11 mouse cellular contexts compared by ENCODE assay signal in the genomic region with DNA sequence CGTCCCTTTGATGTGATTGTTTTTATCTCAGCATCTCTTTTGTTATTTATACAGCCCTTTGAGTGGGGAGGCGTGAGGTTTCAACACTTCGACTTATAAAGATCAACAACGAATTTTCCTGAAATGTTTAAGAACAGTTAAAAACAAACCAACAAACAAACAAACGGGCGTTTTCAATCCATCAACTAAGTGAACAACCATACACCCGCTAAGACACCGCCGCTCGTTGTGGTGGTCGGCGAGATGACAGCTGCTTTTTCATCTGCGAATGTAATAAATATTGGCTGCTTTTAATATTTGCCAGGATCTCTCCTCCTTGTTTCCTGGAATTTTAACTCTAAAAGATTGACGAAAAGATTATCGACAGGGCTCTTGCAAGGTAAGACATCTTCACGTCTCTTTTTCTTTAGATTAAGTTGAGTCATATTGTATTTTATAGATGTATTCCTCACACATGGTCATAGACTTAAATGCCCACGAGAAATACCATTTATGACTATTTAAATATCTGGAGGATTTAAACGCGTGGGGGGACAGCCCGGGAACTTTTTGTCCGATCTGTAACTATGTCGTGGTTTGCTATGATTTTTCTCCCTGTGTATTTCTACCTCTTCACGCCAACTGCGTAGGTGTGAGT. TPM values are rescaled to one million over a fixed set of nuclear protein-coding genes. Genes with fewer than 3 reads are reported as not detected.
A peak's percentile ranks its signal among the peaks of the same experiment; 100 is the strongest.
DNase-seq lines count a peak whose midpoint lies in the region; ATAC-seq and TF ChIP-seq lines count a peak whose summit lies in the region.
"Had no signal": no experiment of that assay in that cellular context is flagged by ENCODE, and none has a peak within 500 bp of the region (broad histone marks: within the 10 kb centered on the region; RNA-seq: fewer than 3 reads in every experiment).

No protein-coding gene starts in this region.

- TF ChIP-seq CTCF in lung, postnatal 0 days (IDR thresholded peaks at IDR 0.05), result no peak
- no peak for TF ChIP-seq CTCF in intestine, postnatal 0 days (IDR thresholded peaks at IDR 0.05; ENCODE audit: low read depth)

- TF ChIP-seq EP300 in lung, postnatal 0 days (IDR thresholded peaks at IDR 0.05), result no peak

- ATAC-seq in lung, postnatal 0 days, result no peak
- ATAC-seq in intestine, postnatal 0 days, result no peak
- no peak for ATAC-seq in stomach, embryonic 15.5 days (ENCODE audit: insufficient read depth, low FRiP score, low read depth)

- H3K4me1 ChIP-seq in lung, postnatal 0 days (ENCODE audit: insufficient read depth, low read depth, low read length), result 0 out of 2 replicates have a peak, but pooled peaks cover 6% of the 10 kb centered on the region
- H3K4me1 ChIP-seq in intestine, postnatal 0 days (replicated peaks; ENCODE audit: control insufficient read depth, insufficient read depth, low read length), result no peaks in the 10 kb centered on the region
- H3K4me1 ChIP-seq in stomach, embryonic 15.5 days, result peaks cover 19% of the 10 kb centered on the region

- WGBS in lung, postnatal 0 days, result 5% methylated on average over 24 of the region's 24 CpGs
- WGBS in intestine, postnatal 0 days, result 4% methylated on average over 24 of the region's 24 CpGs
- WGBS in stomach, embryonic 15.5 days, result 5% methylated on average over 24 of the region's 24 CpGs

- no peak overlapping the region for H3K27ac ChIP-seq in lung, postnatal 0 days (ENCODE audit: low read length)
- no peak overlapping the region for H3K27ac ChIP-seq in intestine, postnatal 0 days (ENCODE audit: low read depth, low read length)
- H3K27ac ChIP-seq in stomach, embryonic 15.5 days, result no peak overlapping the region

- peak overlapping the region; percentile 14 for H3K4me3 ChIP-seq in lung, postnatal 0 days (ENCODE audit: low read depth, low read length)
- peak overlapping the region; percentile 25 for H3K4me3 ChIP-seq in intestine, postnatal 0 days (ENCODE audit: low read depth, low read length)
- H3K4me3 ChIP-seq in stomach, embryonic 15.5 days (replicated peaks), result no peak overlapping the region

- no peaks in the 10 kb centered on the region for H3K36me3 ChIP-seq in lung, postnatal 0 days (ENCODE audit: insufficient read depth, low read length)
- no peaks in the 10 kb centered on the region for H3K36me3 ChIP-seq in intestine, postnatal 0 days (ENCODE audit: control insufficient read depth, insufficient read depth)
- H3K36me3 ChIP-seq in stomach, embryonic 15.5 days, result no peaks in the 10 kb centered on the region

- H3K9ac ChIP-seq in lung, postnatal 0 days (replicated peaks; ENCODE audit: low read depth), result no peak overlapping the region
- no peak overlapping the region for H3K9ac ChIP-seq in intestine, postnatal 0 days (ENCODE audit: low read depth, low read length)
- H3K9ac ChIP-seq in stomach, embryonic 15.5 days, result no peak overlapping the region

- H3K4me2 ChIP-seq in lung, postnatal 0 days (replicated peaks; ENCODE audit: low read depth, low read length), result peak overlapping the region; percentile 39; the same call in 1 of the 2 replicates
- H3K4me2 ChIP-seq in intestine, postnatal 0 days (replicated peaks; ENCODE audit: low read depth), result peak overlapping the region; percentile 51
- 0 out of 2 replicates have a peak overlapping the region, but pooled peaks have one; percentile 60 for H3K4me2 ChIP-seq in stomach, embryonic 15.5 days

- peaks cover 52% of the 10 kb centered on the region for H3K27me3 ChIP-seq in lung, postnatal 0 days (replicated peaks; ENCODE audit: insufficient read depth, low read length)
- peaks cover 67% of the 10 kb centered on the region for H3K27me3 ChIP-seq in intestine, postnatal 0 days (replicated peaks; ENCODE audit: control insufficient read depth, insufficient read depth, low read length)
- H3K27me3 ChIP-seq in stomach, embryonic 15.5 days (replicated peaks), result peaks cover 54% of the 10 kb centered on the region

- DNase-seq in cerebellum, postnatal 25 days, result peak; percentile 35 to 43
- no peak for DNase-seq in cerebellum, adult 9-11 months
- no peak for DNase-seq in lung, postnatal 0 days (ENCODE audit: low spot score)
- no peak for DNase-seq in lung, postnatal 25 days (ENCODE audit: low spot score)
- no peak for DNase-seq in spleen, postnatal 36 days (ENCODE audit: low spot score in 2 of 2)
- DNase-seq in adrenal gland, adult 8-10 months, result no peak
- DNase-seq: B cell, adult 2 months; lung, adult 18-20 months; thymus, postnatal 4 days had no signal

- no peaks in the 10 kb centered on the region for H3K9me3 ChIP-seq in lung, postnatal 0 days (ENCODE audit: low read length)
- H3K9me3 ChIP-seq in intestine, postnatal 0 days (ENCODE audit: control insufficient read depth), result no peaks in the 10 kb centered on the region
- H3K9me3 ChIP-seq in stomach, embryonic 15.5 days, result no peaks in the 10 kb centered on the region

RNA-seq across cellular contexts. Expression of gene Nhlh2, which starts 0.9 kb away (rescaled TPM):
- polyA plus RNA-seq in lung, postnatal 0 days (2015; fragmentation: Nextera tagmentation; extraction: Ambion mirVana), result not detected in 2 replicates
- polyA plus RNA-seq in intestine, postnatal 0 days (2015; fragmentation: Nextera tagmentation; extraction: Ambion mirVana), result not detected in 2 replicates
- polyA plus RNA-seq in stomach, embryonic 15.5 days (2015; fragmentation: Nextera tagmentation; extraction: Ambion mirVana), result 0.05 and 0.10 TPM in 2 replicates
- not detected for total RNA-seq in adrenal gland, adult 8-10 months (2022)

Comparison
In these comparisons a context has a peak if more than half of its experiments do, and no peak if none do; other contexts are left out.
1. DNase-seq: peak in cerebellum, postnatal 25 days (2 of 2); none in cerebellum, adult 9-11 months (single experiment), lung, postnatal 0 days (single experiment), lung, postnatal 25 days (single experiment), spleen, postnatal 36 days (0 of 2) and adrenal gland, adult 8-10 months (single experiment).
2. Peak in every context shown above with its lines, with median percentiles within 50 percentile points of each other: H3K4me2 ChIP-seq.